Mouse (Mus musculus) heart, postnatal 0 days (tissue): ENCODE data around the gene Krt71. TPM values are rescaled to one million over a fixed set of nuclear protein-coding genes. Genes with fewer than 3 reads are reported as not detected.
"Not testable (repeated sequence)": the region's sequence is repeated elsewhere in the genome, so short reads cannot be mapped to it uniquely, and the experiment has no call there.

Source experiments
- ATAC-seq: fragments of 200-750 bp; cut with Nextera tagmentation; 2 replicates; pipeline ENCODE4 v1.8.0; 2017; ENCODE audit warnings: low read depth, moderate number of reproducible peaks, moderate library complexity; ENCODE audit not compliant: insufficient read depth
- DNase-seq: peaks from one replicate; pipeline ENCODE4 v3.0.0-alpha.2; 2016; ENCODE audit warnings: low spot score
- H3K27ac ChIP-seq: fragments of 300-500 bp; sonication (generic); 2 replicates; pipeline ENCODE4 v1.5.1; 2014; ENCODE audit warnings: low read depth, mild to moderate bottlenecking
- H3K27me3 ChIP-seq: fragments of 300-500 bp; sonication (generic); 2 replicates; pipeline ENCODE4 v1.6.1; 2014; ENCODE audit warnings: low read length, mixed read lengths; ENCODE audit not compliant: control insufficient read depth, insufficient read depth
- H3K36me3 ChIP-seq: fragments of 300-500 bp; sonication (generic); replicated peaks from 2 replicates; pipeline ENCODE4 v1.6.1; 2014; ENCODE audit warnings: low read length, mixed read lengths; ENCODE audit not compliant: control insufficient read depth, insufficient read depth
- H3K4me1 ChIP-seq: fragments of 300-500 bp; sonication (generic); 2 replicates; pipeline ENCODE4 v1.6.1; 2014; ENCODE audit warnings: antibody characterized with exemption; ENCODE audit not compliant: control insufficient read depth, insufficient read depth
- H3K4me2 ChIP-seq: fragments of 300-500 bp; sonication (generic); 2 replicates; pipeline ENCODE4 v1.6.1; 2014; ENCODE audit warnings: low read depth, mild to moderate bottlenecking, low read length, moderate library complexity
- H3K4me3 ChIP-seq: fragments of 300-500 bp; sonication (generic); 2 replicates; pipeline ENCODE4 v1.5.1; 2014; ENCODE audit warnings: low read depth, low read length
- H3K9ac ChIP-seq: fragments of 300-500 bp; sonication (generic); replicated peaks from 2 replicates; pipeline ENCODE4 v1.6.1; 2014; ENCODE audit warnings: low read depth, low read length, mixed read lengths
- H3K9me3 ChIP-seq: fragments of 300-500 bp; sonication (generic); replicated peaks from 2 replicates; pipeline ENCODE4 v1.6.1; 2016; ENCODE audit warnings: low read length; ENCODE audit not compliant: control insufficient read depth
- CTCF ChIP-seq: IDR thresholded peaks from 2 replicates; pipeline ENCODE4 v1.5.1; 2016; ENCODE audit warnings: antibody characterized with exemption, control low read depth, low read depth
- EP300 ChIP-seq: IDR thresholded peaks from 2 replicates; pipeline ENCODE4 v1.6.1; 2016; ENCODE audit warnings: antibody characterized with exemption, low read depth
- WGBS: fragments of 180-500 bp; shearing (Covaris S2); extraction: QIAGEN DNeasy Blood & Tissue Kit; methylation state at CpG from one replicate; pipeline ENCODE4 v1.1.7; 2014; 5-methylcytosine and 5-hydroxymethylcytosine counted together
- polyA plus RNA-seq: library from polyadenylated mRNA; unstranded; fragments of >200 nt; fragmentation: Nextera tagmentation; extraction: Ambion mirVana; gene quantifications from 2 replicates; pipeline ENCODE4 v1.2.1, GENCODE M21; 2015
- total RNA-seq: library from RNA; depleted of rRNA; stranded (reverse); fragments of >200 nt; gene quantifications from 2 replicates; pipeline ENCODE4 v1.2.3, GENCODE M21; 2014; ENCODE audit warnings: low replicate concordance

Krt71 gene
- total and polyA plus RNA-seq, 2 experiments from 2014 or later = not detected

DNA sequence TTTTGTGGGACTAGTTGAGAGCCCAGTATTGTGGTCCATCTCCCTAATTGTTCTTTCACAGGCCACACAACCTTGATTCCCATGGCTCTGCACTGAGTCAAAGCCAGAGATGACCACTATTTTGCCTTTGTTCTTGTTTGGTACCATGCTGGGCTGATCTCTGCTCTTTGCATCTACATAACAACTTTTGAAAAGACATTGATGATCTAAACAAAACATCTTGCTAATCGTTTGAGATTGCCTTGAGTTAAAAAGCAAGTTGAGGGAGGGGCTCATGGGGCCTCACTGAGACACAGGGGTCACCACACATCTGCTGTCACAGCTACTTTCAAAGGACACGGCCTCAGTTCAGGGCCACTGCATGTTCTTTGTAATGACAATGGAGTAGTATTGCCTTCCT, 40.5 kb downstream of the Krt71 start:
- TF ChIP-seq CTCF = no peak
- TF ChIP-seq EP300 = no peak
- 41% methylated on average over 2 of the region's 2 CpGs for WGBS
- DNase-seq (no peak), ATAC-seq (no peak)
- H3K27me3 ChIP-seq = peaks cover 3% of the 10 kb centered on the region; the same call in 1 of the 2 replicates
- H3K36me3 ChIP-seq = no peaks in the 10 kb centered on the region
- no peak overlapping the region for H3K9ac ChIP-seq
- no peaks in the 10 kb centered on the region for H3K4me1 ChIP-seq
- no peak overlapping the region for H3K4me3 ChIP-seq
- H3K4me2 ChIP-seq = no peak overlapping the region
- no peaks in the 10 kb centered on the region for H3K9me3 ChIP-seq
- H3K27ac ChIP-seq = no peak overlapping the region

DNA sequence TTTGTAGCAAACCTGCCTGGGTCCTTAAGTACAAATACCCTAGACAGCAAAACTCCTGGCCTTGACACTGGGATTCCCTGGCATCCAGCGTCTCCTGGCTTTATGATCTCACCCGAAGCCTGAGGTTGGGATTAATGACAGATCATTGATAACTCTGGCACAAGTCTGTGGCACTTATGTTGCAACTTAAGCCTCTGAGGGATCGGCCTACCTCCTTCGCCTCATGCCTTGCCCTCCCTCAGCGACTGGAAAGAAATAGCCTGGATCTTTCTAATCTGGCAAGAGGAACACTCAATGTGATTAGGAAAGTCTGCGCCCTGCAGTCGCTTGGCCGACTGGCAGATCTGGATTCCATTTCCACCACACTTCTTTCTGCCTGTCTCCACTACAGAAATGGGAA, 43.0 kb downstream of the Krt71 start:
- Histone ChIP-seq H3K9ac (no peak overlapping the region), H3K27ac (no peak overlapping the region), H3K4me2 (no peak overlapping the region), H3K4me1 (no peaks in the 10 kb centered on the region), H3K9me3 (no peaks in the 10 kb centered on the region), H3K27me3 (no peaks in the 10 kb centered on the region), H3K4me3 (no peak overlapping the region), H3K36me3 (no peaks in the 10 kb centered on the region)
- no peak for DNase-seq
- no peak for ATAC-seq
- TF ChIP-seq CTCF (no peak), EP300 (no peak)
- 64% methylated on average over 8 of the region's 8 CpGs for WGBS

DNA sequence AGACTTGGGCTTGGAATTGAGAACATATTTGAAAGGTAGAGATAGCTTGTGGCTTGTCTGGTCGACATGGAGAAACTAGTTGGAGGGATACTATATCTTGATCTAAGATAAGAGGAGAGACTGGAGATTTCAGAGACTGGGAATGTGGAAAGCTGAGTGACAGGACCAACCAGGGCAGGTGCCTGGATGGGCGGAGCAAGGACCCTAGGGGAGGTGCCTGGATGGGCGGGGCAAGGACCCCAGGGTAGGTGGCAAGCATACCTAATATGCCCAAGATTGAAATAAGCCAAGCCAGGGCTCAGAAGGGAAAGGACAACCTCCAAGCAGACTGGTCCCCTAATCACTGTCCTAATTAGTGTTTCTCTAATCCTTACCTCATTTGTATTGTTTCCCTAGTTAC, 43.7 kb downstream of the Krt71 start:
- WGBS = 47% methylated on average over 3 of the region's 3 CpGs
- no peaks in the 10 kb centered on the region for H3K4me1 ChIP-seq
- no peak overlapping the region for H3K9ac ChIP-seq
- no peaks in the 10 kb centered on the region for H3K27me3 ChIP-seq
- DNase-seq = no peak
- no peaks in the 10 kb centered on the region for H3K9me3 ChIP-seq
- no peak overlapping the region for H3K27ac ChIP-seq
- no peak for ATAC-seq
- no peak overlapping the region for H3K4me2 ChIP-seq
- no peak overlapping the region for H3K4me3 ChIP-seq
- TF ChIP-seq EP300 = no peak
- no peak for TF ChIP-seq CTCF
- H3K36me3 ChIP-seq = no peaks in the 10 kb centered on the region

GRCm38 (mm10) chr15:101697326-101698188, 45.4 kb downstream of the Krt71 start:
- no peak overlapping the region for H3K4me2 ChIP-seq
- H3K27ac ChIP-seq = no peak overlapping the region
- H3K27me3 ChIP-seq = no peaks in the 10 kb centered on the region
- no peak overlapping the region for H3K9ac ChIP-seq
- no peak for DNase-seq
- ATAC-seq = no peak
- TF ChIP-seq EP300 (no peak), CTCF (no peak)
- no peak overlapping the region for H3K4me3 ChIP-seq
- no peaks in the 10 kb centered on the region for H3K9me3 ChIP-seq
- 68% methylated on average over 8 of the region's 8 CpGs for WGBS
- no peaks in the 10 kb centered on the region for H3K4me1 ChIP-seq
- no peaks in the 10 kb centered on the region for H3K36me3 ChIP-seq

DNA sequence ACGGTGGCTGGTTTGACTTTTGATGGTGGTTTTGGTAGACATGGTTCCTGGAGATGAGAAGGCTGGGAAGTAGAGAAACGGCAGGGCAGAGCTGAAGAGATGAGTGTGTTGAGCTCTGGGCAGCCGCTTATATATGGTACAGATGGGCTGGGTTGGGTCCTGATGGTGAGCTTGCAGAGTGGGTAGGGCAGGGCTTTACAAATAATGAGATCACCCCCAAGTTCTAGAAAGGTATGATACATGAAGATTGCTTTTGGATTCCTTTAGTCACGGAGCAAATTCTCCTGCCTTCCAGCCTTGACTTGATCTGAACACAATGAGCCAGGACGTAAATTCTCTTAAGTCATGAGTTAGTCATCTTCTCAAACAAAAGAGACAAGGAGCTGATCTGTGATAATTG, 48.7 kb downstream of the Krt71 start, which contains the start of gene Krt6a:
TSS of gene Krt6a (minus strand) at position 101 of the 400 bp plus-strand sequence.
- no peak for TF ChIP-seq CTCF
- no peak for TF ChIP-seq EP300
- H3K4me2 ChIP-seq = no peak within 1 kb of the TSS
- DNase-seq = no peak
- H3K4me1 ChIP-seq = no peaks in the 10 kb centered on the region
- WGBS = 76% methylated on average over 5 of the region's 5 CpGs
- no peak within 1 kb of the TSS for H3K9ac ChIP-seq
- no peaks in the 10 kb centered on the region for H3K27me3 ChIP-seq
- H3K9me3 ChIP-seq = no peaks in the 10 kb centered on the region
- no peak for ATAC-seq
- H3K4me3 ChIP-seq = no peak within 1 kb of the TSS
- H3K36me3 ChIP-seq = no peaks in the 10 kb centered on the region
- H3K27ac ChIP-seq = no peak within 1 kb of the TSS

- not testable (repeated sequence) for H3K4me3 ChIP-seq, H3K27ac ChIP-seq, H3K27me3 ChIP-seq, H3K36me3 ChIP-seq, DNase-seq, ATAC-seq, H3K9me3 ChIP-seq, H3K4me1 ChIP-seq, H3K4me2 ChIP-seq, H3K9ac ChIP-seq
- 93% methylated on average over 5 of the region's 5 CpGs for WGBS
These were observed 52.4 kb downstream of the Krt71 start for GRCm38 (mm10) chr15:101690460-101690859.
